Mouse (Mus musculus): ENCODE measurements around the gene Ifna12. TPM values are rescaled to one million over a fixed set of nuclear protein-coding genes. Genes with fewer than 3 reads are reported as not detected.
"Not testable (repeated sequence)": the region's sequence is repeated elsewhere in the genome, so short reads cannot be mapped to it uniquely, and the experiment has no call there.

Ifna12 gene
- total RNA-seq (2021) (not detected), polyA plus RNA-seq (2012; rRNA removed) (not detected in 2 replicates)
- long read RNA-seq = 0 reads

DNA sequence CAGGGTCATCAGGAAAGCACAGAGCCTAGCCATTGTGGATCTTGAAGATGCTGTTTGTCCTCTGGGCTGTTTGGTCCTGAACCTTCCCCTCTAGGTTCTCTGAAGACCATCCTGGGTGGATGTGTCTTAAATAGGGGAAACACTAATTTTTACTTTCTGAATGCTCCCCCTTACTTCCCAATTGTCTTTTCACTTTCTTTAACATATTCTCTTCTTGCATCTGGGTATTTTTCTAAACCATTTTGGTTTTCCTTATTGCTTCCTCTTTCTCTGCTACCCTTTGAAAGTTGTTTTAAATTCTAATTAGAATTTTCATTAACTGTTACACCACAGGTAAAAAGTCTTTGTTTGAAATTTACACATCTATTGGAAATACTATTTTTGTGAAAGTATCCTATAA, at the start of gene Ifna12:
TSS of gene Ifna12 (minus strand) at position 101 of the 400 bp plus-strand sequence.
- no peak for DNase-seq

DNA sequence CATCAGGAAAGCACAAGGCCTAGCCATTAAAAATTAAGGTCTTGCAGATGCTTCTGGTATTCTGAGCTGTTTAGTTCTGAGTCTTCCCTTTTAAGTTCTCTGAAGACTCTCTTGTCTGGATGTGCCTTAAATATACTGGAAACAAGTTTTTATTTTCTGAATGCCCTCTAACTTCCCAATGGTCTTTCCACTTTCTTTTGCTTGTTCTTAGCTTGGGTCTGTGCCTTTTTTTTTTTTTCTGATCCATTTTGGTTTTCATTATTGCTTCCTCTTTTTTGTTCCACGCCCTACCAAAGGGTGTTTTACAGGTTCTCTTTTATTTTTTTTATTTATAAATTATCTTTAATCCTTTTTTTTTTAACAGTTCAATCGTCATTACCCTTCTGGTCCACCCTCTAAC, 41.2 kb upstream of the Ifna12 start, which contains the start of gene Ifna13:
TSS of gene Ifna13 (minus strand) at position 101 of the 400 bp plus-strand sequence.
- DNase-seq = no peak

DNA sequence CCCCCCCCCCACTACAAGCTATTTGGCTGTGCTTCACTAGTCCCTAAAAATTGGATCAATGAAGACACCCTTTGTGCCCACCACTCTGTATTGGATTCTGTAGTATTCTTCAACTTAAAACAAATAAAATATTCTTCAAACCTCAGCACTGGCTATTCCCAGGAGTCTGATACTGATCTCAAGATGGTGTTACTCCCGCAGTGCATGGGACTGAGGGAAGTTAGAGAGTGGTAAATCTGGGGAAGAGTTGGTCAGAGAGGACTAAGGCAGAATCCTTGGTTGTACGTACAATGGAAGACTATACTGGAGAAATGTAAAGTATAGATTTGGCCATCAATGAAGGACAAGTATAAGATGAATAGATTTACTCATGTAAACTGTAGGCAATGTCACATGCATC, 39.4 kb upstream of the Ifna12 start:
- DNase-seq = no peak

DNA sequence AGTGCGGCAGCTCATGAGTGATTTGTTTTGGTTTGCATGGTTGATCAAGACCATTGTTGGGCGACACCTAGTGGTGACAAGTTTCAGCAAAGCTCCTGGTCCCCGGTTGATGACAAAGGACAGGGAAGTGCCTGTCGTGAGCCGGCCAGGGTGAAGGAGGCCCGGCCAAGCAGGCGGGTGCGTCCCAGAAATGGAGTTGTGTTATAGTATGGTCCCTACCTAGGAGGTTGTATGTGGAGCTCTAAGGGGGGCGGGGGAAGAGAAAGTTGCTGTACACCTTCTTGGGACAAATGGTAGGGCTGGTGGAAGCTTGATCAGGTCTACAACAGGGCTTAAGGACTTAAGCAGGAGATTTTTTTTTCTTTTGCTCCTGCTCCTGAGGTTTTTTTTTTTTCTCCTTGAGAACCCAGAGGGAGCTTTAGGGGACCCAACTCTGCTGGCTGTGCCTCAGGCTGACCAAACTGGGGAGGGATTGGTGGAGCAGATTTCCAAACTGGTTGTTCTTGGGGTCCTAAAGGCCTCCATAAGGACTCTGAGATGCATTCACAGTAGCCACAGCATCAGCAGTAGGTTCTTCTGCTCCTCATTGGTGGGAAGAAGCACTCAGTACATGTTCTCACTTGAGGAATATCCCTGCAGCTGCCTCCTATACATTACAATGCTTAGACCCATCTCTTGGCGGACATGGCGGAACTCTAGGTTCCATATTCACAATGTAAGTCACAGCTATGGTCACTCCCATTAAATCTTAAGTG, 38.1 kb upstream of the Ifna12 start:
- peak; percentile 90 for DNase-seq

DNA sequence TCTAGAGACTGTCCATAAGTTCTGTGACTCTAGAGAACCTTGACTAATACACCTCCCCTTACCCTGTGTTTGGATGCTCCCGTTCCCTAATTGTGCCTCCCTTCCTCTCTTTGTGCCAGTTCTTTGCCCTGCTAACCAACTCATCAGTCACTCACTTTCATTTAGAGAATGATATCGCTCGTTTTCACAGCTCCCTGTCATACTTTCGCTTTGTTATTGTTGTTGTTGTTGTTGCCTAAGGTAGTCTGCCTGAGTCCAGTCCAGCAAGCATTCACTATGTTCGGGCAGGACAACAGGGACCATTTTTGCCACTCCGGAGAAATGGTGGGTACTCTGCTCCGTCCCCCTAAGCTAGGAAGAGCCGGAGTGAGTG, 37.5 kb upstream of the Ifna12 start:
- DNase-seq = no peak

DNA sequence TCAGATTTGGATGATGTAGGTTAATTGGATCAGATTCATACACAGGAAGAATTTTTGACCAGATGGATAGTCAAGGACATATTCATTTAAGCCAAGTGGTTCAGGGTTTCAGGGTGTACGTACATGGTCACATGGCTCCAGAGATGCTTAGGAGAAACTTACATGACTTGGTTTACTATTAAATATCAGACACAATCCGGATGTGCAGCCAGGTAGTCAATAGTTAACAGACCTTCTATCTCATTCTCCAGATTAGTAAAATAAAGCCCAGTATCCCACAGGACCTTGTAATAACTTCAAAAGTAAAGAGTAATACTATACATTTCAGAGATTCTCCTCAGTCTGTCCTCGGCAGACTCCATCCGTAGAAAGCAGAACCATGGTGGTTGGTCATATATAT, 31.1 kb upstream of the Ifna12 start, which contains the start of gene C87499:
TSS of gene C87499 (minus strand) at position 101 of the 400 bp plus-strand sequence.
- no peak for DNase-seq

DNA sequence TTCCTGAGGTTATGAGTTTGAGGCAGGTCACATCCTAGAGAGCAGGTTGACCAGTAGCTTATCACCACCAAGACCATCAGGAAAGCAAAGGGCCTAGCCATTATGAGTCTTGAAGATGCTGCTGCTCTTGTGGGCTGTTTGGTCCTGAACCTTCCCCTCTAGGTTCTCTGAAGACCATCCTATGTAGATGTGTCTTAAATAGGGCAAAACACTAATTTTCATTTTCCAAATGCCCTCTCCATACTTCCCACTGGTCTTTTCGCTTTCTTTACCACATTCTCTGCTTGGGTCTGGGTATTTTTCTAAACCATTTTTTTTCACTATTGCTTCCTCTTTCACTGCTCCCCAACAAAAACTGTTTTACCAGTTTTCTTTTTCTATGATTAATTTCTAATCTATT, 10.9 kb downstream of the Ifna12 start, which contains the start of gene Ifna9:
TSS of gene Ifna9 (minus strand) at position 101 of the 400 bp plus-strand sequence.
- no peak for DNase-seq

DNA sequence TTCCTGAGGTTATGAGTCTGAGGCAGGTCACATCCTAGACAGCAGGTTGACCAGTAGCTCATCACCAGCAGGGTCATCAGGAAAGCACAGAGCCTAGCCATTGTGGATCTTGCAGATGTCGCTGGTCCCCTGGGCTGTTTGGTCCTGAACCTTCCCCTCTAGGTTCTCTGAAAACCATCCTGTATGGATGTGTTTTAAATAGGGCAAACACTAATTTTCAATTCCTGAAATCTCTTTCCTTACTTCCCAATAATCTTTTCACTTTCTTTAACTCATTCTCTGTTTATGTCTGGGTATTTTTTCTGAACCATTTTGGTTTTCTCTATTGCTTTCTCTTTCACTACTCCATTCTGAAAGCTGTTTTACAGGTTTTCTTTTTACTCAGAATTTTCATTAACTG, 31.5 kb downstream of the Ifna12 start, which contains the start of gene Ifna14:
TSS of gene Ifna14 (minus strand) at position 101 of the 400 bp plus-strand sequence.
- DNase-seq = no peak

DNA sequence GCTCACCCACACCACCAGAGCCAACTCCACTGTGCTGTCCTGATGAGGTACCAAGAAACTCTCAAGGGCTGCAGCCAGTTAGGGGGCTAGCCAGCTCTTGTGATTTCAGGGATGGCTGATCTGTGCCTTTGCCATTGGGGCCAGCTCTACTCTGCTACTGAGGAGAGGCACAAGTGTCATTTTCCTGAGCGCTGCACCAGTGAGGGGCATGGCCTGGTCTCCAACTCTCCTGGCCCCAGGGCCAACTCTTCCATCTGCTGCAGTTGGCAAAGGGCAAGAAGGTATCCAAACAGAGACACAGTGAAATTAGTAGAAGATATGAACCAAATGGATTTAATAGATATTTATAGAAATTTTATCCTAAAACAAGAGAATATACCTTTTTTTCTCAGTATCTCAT, 41.4 kb downstream of the Ifna12 start:
- no peak for DNase-seq

DNA sequence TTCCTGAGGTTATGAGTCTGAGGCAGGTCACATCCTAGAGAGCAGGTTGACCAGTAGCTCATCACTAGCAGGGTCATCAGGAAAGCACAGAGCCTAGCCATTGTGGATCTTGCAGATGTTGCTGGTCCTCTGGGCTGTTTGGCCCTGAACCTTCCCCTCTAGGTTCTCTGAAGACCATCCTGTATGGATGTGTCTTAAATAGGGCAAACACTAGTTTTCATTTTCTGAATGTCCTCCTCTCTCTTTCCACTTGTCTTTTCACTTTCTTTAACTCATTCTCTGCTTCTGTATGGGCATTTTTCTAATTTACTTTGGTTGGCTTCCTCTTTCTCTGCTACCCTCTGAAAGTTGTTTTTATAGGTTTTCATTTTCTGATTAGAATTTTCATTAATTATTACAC, 45.0 kb downstream of the Ifna12 start, which contains the start of gene Ifna15:
TSS of gene Ifna15 (minus strand) at position 101 of the 400 bp plus-strand sequence.
- not testable (repeated sequence) for DNase-seq

Other genes starting within 250 kb of the Ifna12 start
Only the 30 nearest of the 32 such genes appear.
- 1 to 10 TPM; 4.1 to 4.8 TPM for gene Hacd4, start 164.4 kb downstream of the Ifna12 start, total RNA-seq (2021)
- gene Hacd4, start 164.4 kb downstream of the Ifna12 start, polyA plus RNA-seq (2012; rRNA removed) = 0.41 and 0.43 TPM in 2 replicates
- not detected for gene Ifnb1, start 80.6 kb downstream of the Ifna12 start, total RNA-seq (2021)
- gene Ifnb1, start 80.6 kb downstream of the Ifna12 start, polyA plus RNA-seq (2012; rRNA removed) = not detected in 2 replicates
- not detected for gene Ifna15, start 45.1 kb downstream of the Ifna12 start, total RNA-seq (2021)
- gene Ifna15, start 45.1 kb downstream of the Ifna12 start, polyA plus RNA-seq (2012; rRNA removed) = not detected in 2 replicates
- gene Ifna14, start 31.6 kb downstream of the Ifna12 start, total RNA-seq (2021) = not detected
- not detected in 2 replicates for gene Ifna14, start 31.6 kb downstream of the Ifna12 start, polyA plus RNA-seq (2012; rRNA removed)
- gene Ifna9, start 11.0 kb downstream of the Ifna12 start, total RNA-seq (2021) = not detected
- 0.22 TPM in 1 of 2 replicates, not detected in the other for gene Ifna9, start 11.0 kb downstream of the Ifna12 start, polyA plus RNA-seq (2012; rRNA removed)
- not detected for gene C87499, start 31.0 kb upstream of the Ifna12 start, total RNA-seq (2021)
- not detected in 2 replicates for gene C87499, start 31.0 kb upstream of the Ifna12 start, polyA plus RNA-seq (2012; rRNA removed)
- not detected for gene Ifna13, start 41.1 kb upstream of the Ifna12 start, total RNA-seq (2021)
- not detected in 2 replicates for gene Ifna13, start 41.1 kb upstream of the Ifna12 start, polyA plus RNA-seq (2012; rRNA removed)
- not detected for gene Ifna16, start 73.5 kb upstream of the Ifna12 start, total RNA-seq (2021)
- gene Ifna16, start 73.5 kb upstream of the Ifna12 start, polyA plus RNA-seq (2012; rRNA removed) = not detected in 2 replicates
- not detected for gene Ifna2, start 80.5 kb upstream of the Ifna12 start, total RNA-seq (2021)
- gene Ifna2, start 80.5 kb upstream of the Ifna12 start, polyA plus RNA-seq (2012; rRNA removed) = not detected in 2 replicates
- not detected for gene Ifnab, start 88.0 kb upstream of the Ifna12 start, total RNA-seq (2021)
- gene Ifnab, start 88.0 kb upstream of the Ifna12 start, polyA plus RNA-seq (2012; rRNA removed) = not detected in 2 replicates
- under 1 TPM in 1 of 2 experiments, not detected in 1; 0.38 TPM for gene Gm26566, start 118.4 kb upstream of the Ifna12 start, total RNA-seq (2021)
- 0.76 and 1.0 TPM in 2 replicates for gene Gm26566, start 118.4 kb upstream of the Ifna12 start, polyA plus RNA-seq (2012; rRNA removed)
- 10 to 100 TPM; 70.8 to 79.3 TPM for gene Klhl9, start 119.1 kb upstream of the Ifna12 start, total RNA-seq (2021)
- 22.2 and 29.6 TPM in 2 replicates for gene Klhl9, start 119.1 kb upstream of the Ifna12 start, polyA plus RNA-seq (2012; rRNA removed)
- not detected for gene Gm13271, start 151.5 kb upstream of the Ifna12 start, total RNA-seq (2021)
- not detected in 2 replicates for gene Gm13271, start 151.5 kb upstream of the Ifna12 start, polyA plus RNA-seq (2012; rRNA removed)
- not detected for gene Gm13283, start 156.7 kb upstream of the Ifna12 start, total RNA-seq (2021)
- not detected in 2 replicates for gene Gm13283, start 156.7 kb upstream of the Ifna12 start, polyA plus RNA-seq (2012; rRNA removed)
- gene Gm13290, start 170.5 kb upstream of the Ifna12 start, total RNA-seq (2021) = not detected
- gene Gm13290, start 170.5 kb upstream of the Ifna12 start, polyA plus RNA-seq (2012; rRNA removed) = not detected in 2 replicates
- not detected for gene Gm13289, start 173.5 kb upstream of the Ifna12 start, total RNA-seq (2021)
- gene Gm13289, start 173.5 kb upstream of the Ifna12 start, polyA plus RNA-seq (2012; rRNA removed) = not detected in 2 replicates
- not detected for gene Gm13272, start 176.5 kb upstream of the Ifna12 start, total RNA-seq (2021)
- gene Gm13272, start 176.5 kb upstream of the Ifna12 start, polyA plus RNA-seq (2012; rRNA removed) = not detected in 2 replicates
- gene Ifnz, start 178.8 kb upstream of the Ifna12 start, total RNA-seq (2021) = not detected
- not detected in 2 replicates for gene Ifnz, start 178.8 kb upstream of the Ifna12 start, polyA plus RNA-seq (2012; rRNA removed)
- not detected for gene Gm13276, start 182.3 kb upstream of the Ifna12 start, total RNA-seq (2021)
- gene Gm13276, start 182.3 kb upstream of the Ifna12 start, polyA plus RNA-seq (2012; rRNA removed) = not detected in 2 replicates
- gene Gm13277, start 185.3 kb upstream of the Ifna12 start, total RNA-seq (2021) = not detected
- gene Gm13277, start 185.3 kb upstream of the Ifna12 start, polyA plus RNA-seq (2012; rRNA removed) = not detected in 2 replicates
- gene Gm13278, start 188.2 kb upstream of the Ifna12 start, total RNA-seq (2021) = not detected
- not detected in 2 replicates for gene Gm13278, start 188.2 kb upstream of the Ifna12 start, polyA plus RNA-seq (2012; rRNA removed)
- gene Gm13275, start 191.1 kb upstream of the Ifna12 start, total RNA-seq (2021) = not detected
- 0.22 TPM in 1 of 2 replicates, not detected in the other for gene Gm13275, start 191.1 kb upstream of the Ifna12 start, polyA plus RNA-seq (2012; rRNA removed)
- not detected for gene Gm13279, start 194.0 kb upstream of the Ifna12 start, total RNA-seq (2021)
- not detected in 2 replicates for gene Gm13279, start 194.0 kb upstream of the Ifna12 start, polyA plus RNA-seq (2012; rRNA removed)
- gene Gm13285, start 196.3 kb upstream of the Ifna12 start, total RNA-seq (2021) = not detected
- gene Gm13285, start 196.3 kb upstream of the Ifna12 start, polyA plus RNA-seq (2012; rRNA removed) = not detected in 2 replicates
- gene Gm13287, start 199.9 kb upstream of the Ifna12 start, total RNA-seq (2021) = not detected
- gene Gm13287, start 199.9 kb upstream of the Ifna12 start, polyA plus RNA-seq (2012; rRNA removed) = 0.22 TPM in 1 of 2 replicates, not detected in the other
- gene Gm13288, start 202.2 kb upstream of the Ifna12 start, total RNA-seq (2021) = not detected
- gene Gm13288, start 202.2 kb upstream of the Ifna12 start, polyA plus RNA-seq (2012; rRNA removed) = not detected in 2 replicates
- not detected for gene Ifna7, start 212.9 kb upstream of the Ifna12 start, total RNA-seq (2021)
- gene Ifna7, start 212.9 kb upstream of the Ifna12 start, polyA plus RNA-seq (2012; rRNA removed) = not detected in 2 replicates
- gene Ifna11, start 216.6 kb upstream of the Ifna12 start, total RNA-seq (2021) = not detected
- not detected in 2 replicates for gene Ifna11, start 216.6 kb upstream of the Ifna12 start, polyA plus RNA-seq (2012; rRNA removed)
- not detected for gene Ifna6, start 224.0 kb upstream of the Ifna12 start, total RNA-seq (2021)
- not detected in 2 replicates for gene Ifna6, start 224.0 kb upstream of the Ifna12 start, polyA plus RNA-seq (2012; rRNA removed)
- not detected for gene Ifna5, start 232.1 kb upstream of the Ifna12 start, total RNA-seq (2021)
- gene Ifna5, start 232.1 kb upstream of the Ifna12 start, polyA plus RNA-seq (2012; rRNA removed) = not detected in 2 replicates

Measured in adrenal gland, adult 2 months (tissue).